Comparison of ENCODE assay signal across 9 mouse cellular contexts in genomic region chr1:37698186-37698839, GRCm38 (mm10). TPM values are rescaled to one million over a fixed set of nuclear protein-coding genes. Genes with fewer than 3 reads are reported as not detected.
DNase-seq lines count a peak whose midpoint lies in the region; ATAC-seq and TF ChIP-seq lines count a peak whose summit lies in the region.
"Had no signal": no experiment of that assay in that cellular context is flagged by ENCODE, and none has a peak within 500 bp of the region (broad histone marks: within the 10 kb centered on the region; RNA-seq: fewer than 3 reads in every experiment).

No protein-coding gene starts in this region.

- H3K4me2 ChIP-seq in intestine, postnatal 0 days (replicated peaks; ENCODE audit: low read depth) = no peak overlapping the region
- no peak overlapping the region for H3K4me2 ChIP-seq in intestine, embryonic 16.5 days (ENCODE audit: low read depth, low read length)
- no peak overlapping the region for H3K4me2 ChIP-seq in kidney, embryonic 15.5 days

- DNase-seq in embryo, embryonic 11 days = peak; percentile 38
- peak; percentile 83 for DNase-seq in forelimb bud, embryonic 11.5 days (ENCODE audit: low read depth, low spot score)
- DNase-seq in mesoderm, embryonic 11.5 days (ENCODE audit: low read depth, low spot score) = peak; percentile 34
- DNase-seq in thymus, postnatal 36 days = no peak
- DNase-seq: cerebellum, adult 8-10 months; thymus, adult 18-20 months had no signal

- H3K4me3 ChIP-seq in intestine, postnatal 0 days (ENCODE audit: low read depth, low read length) = no peak overlapping the region
- H3K4me3 ChIP-seq in intestine, embryonic 16.5 days (ENCODE audit: low read length) = no peak overlapping the region
- H3K4me3 ChIP-seq in kidney, embryonic 15.5 days (replicated peaks) = no peak overlapping the region

- H3K27ac ChIP-seq in intestine, postnatal 0 days (ENCODE audit: low read depth, low read length) = no peak overlapping the region
- H3K27ac ChIP-seq in intestine, embryonic 16.5 days (ENCODE audit: low read length) = no peak overlapping the region
- H3K27ac ChIP-seq in kidney, embryonic 15.5 days = no peak overlapping the region

- peak; percentile 40; the same call in 1 of the 2 replicates for ATAC-seq in intestine, postnatal 0 days
- no peak for ATAC-seq in intestine, embryonic 16.5 days
- no peak for ATAC-seq in kidney, embryonic 15.5 days (replicated peaks; ENCODE audit: low FRiP score)

- no peaks in the 10 kb centered on the region for H3K27me3 ChIP-seq in intestine, postnatal 0 days (replicated peaks; ENCODE audit: control insufficient read depth, insufficient read depth, low read length)
- no peaks in the 10 kb centered on the region for H3K27me3 ChIP-seq in intestine, embryonic 16.5 days (replicated peaks; ENCODE audit: control insufficient read depth, insufficient read depth, low read length)
- H3K27me3 ChIP-seq in kidney, embryonic 15.5 days = no peaks in the 10 kb centered on the region

- no peaks in the 10 kb centered on the region for H3K36me3 ChIP-seq in intestine, postnatal 0 days (ENCODE audit: control insufficient read depth, insufficient read depth)
- H3K36me3 ChIP-seq in intestine, embryonic 16.5 days (ENCODE audit: control insufficient read depth, insufficient read depth, low read length) = no peaks in the 10 kb centered on the region
- no peaks in the 10 kb centered on the region for H3K36me3 ChIP-seq in kidney, embryonic 15.5 days

- no peaks in the 10 kb centered on the region; the same call in 1 of the 2 replicates for H3K4me1 ChIP-seq in intestine, postnatal 0 days (replicated peaks; ENCODE audit: control insufficient read depth, insufficient read depth, low read length)
- peaks cover 11% of the 10 kb centered on the region; the same call in 1 of the 2 replicates for H3K4me1 ChIP-seq in intestine, embryonic 16.5 days (ENCODE audit: control insufficient read depth, insufficient read depth, low read length)
- peaks cover 10% of the 10 kb centered on the region for H3K4me1 ChIP-seq in kidney, embryonic 15.5 days

- H3K9ac ChIP-seq in intestine, postnatal 0 days (ENCODE audit: low read depth, low read length) = no peak overlapping the region
- H3K9ac ChIP-seq in intestine, embryonic 16.5 days (ENCODE audit: low read depth, low read length) = no peak overlapping the region
- H3K9ac ChIP-seq in kidney, embryonic 15.5 days = no peak overlapping the region

- no peak for TF ChIP-seq CTCF in intestine, postnatal 0 days (IDR thresholded peaks at IDR 0.05; ENCODE audit: low read depth)

- 62% methylated on average over 8 of the region's 8 CpGs for WGBS in intestine, postnatal 0 days
- 67% methylated on average over 8 of the region's 8 CpGs for WGBS in intestine, embryonic 16.5 days
- WGBS in kidney, embryonic 15.5 days = 76% methylated on average over 8 of the region's 8 CpGs

- H3K9me3 ChIP-seq in intestine, postnatal 0 days (ENCODE audit: control insufficient read depth) = no peaks in the 10 kb centered on the region
- H3K9me3 ChIP-seq in intestine, embryonic 16.5 days (ENCODE audit: control insufficient read depth, low read length) = no peaks in the 10 kb centered on the region
- H3K9me3 ChIP-seq in kidney, embryonic 15.5 days (replicated peaks) = no peaks in the 10 kb centered on the region

RNA-seq across cellular contexts. Expression of gene 2010300C02Rik, which starts 21.6 kb away (rescaled TPM):
- polyA plus RNA-seq in intestine, postnatal 0 days (2015; fragmentation: Nextera tagmentation; extraction: Ambion mirVana) = 7.2 and 7.8 TPM in 2 replicates
- 11.1 and 12.6 TPM in 2 replicates for polyA plus RNA-seq in intestine, embryonic 16.5 days (2015; fragmentation: Nextera tagmentation; extraction: Ambion mirVana)
- 2.2 and 2.3 TPM in 2 replicates for polyA plus RNA-seq in kidney, embryonic 15.5 days (2015; fragmentation: Nextera tagmentation; extraction: Ambion mirVana)

Comparison
In these comparisons a context has a peak if more than half of its experiments do, and no peak if none do; other contexts are left out.
1. DNase-seq: peak in embryo, embryonic 11 days (single experiment), forelimb bud, embryonic 11.5 days (single experiment) and mesoderm, embryonic 11.5 days (single experiment); none in thymus, postnatal 36 days (0 of 2).